Mouse (Mus musculus) limb, embryonic 15.5 days (tissue): ENCODE results near the gene Poln. TPM values are rescaled to one million over a fixed set of nuclear protein-coding genes. Genes with fewer than 3 reads are reported as not detected.

Source experiments
- ATAC-seq: fragments of 200-750 bp; cut with Nextera tagmentation; 2 replicates; pipeline ENCODE4 v1.8.0; 2017; ENCODE audit warnings: low read depth, moderate TSS enrichment; ENCODE audit not compliant: insufficient number of reproducible peaks, low FRiP score, low TSS enrichment
- H3K27ac ChIP-seq: fragments of 300-500 bp; sonication (generic); 2 replicates; pipeline ENCODE4 v1.5.1; 2015; ENCODE audit warnings: moderate library complexity, mild to moderate bottlenecking, inconsistent platforms
- H3K27me3 ChIP-seq: fragments of 300-500 bp; sonication (generic); 2 replicates; pipeline ENCODE4 v1.6.1; 2015; ENCODE audit warnings: inconsistent platforms
- H3K36me3 ChIP-seq: fragments of 300-500 bp; sonication (generic); 2 replicates; pipeline ENCODE4 v1.6.1; 2015; ENCODE audit warnings: inconsistent platforms
- H3K4me1 ChIP-seq: fragments of 300-500 bp; sonication (generic); 2 replicates; pipeline ENCODE4 v1.6.1; 2015; ENCODE audit warnings: inconsistent platforms
- H3K4me2 ChIP-seq: fragments of 300-500 bp; sonication (generic); 2 replicates; pipeline ENCODE4 v1.6.1; 2015; ENCODE audit warnings: mild to moderate bottlenecking, inconsistent platforms
- H3K4me3 ChIP-seq: fragments of 300-500 bp; sonication (generic); 2 replicates; pipeline ENCODE4 v1.5.1; 2015; ENCODE audit warnings: mild to moderate bottlenecking, inconsistent platforms
- H3K9ac ChIP-seq: fragments of 300-500 bp; sonication (generic); 2 replicates; pipeline ENCODE4 v1.6.1; 2015; ENCODE audit warnings: inconsistent platforms
- H3K9me3 ChIP-seq: fragments of 300-500 bp; sonication (generic); 2 replicates; pipeline ENCODE4 v1.6.1; 2016; ENCODE audit warnings: inconsistent platforms
- WGBS: fragments of 180-500 bp; shearing (Covaris S2); methylation state at CpG from one replicate; pipeline ENCODE4 v1.1.7; 2015; 5-methylcytosine and 5-hydroxymethylcytosine counted together
- polyA plus RNA-seq: library from polyadenylated mRNA; unstranded; fragments of >200 nt; fragmentation: Nextera tagmentation; extraction: Ambion mirVana; gene quantifications from 2 replicates; pipeline ENCODE4 v1.2.1, GENCODE M21; 2015

The Poln gene
- polyA plus RNA-seq, 1 experiment from 2014 or later, result 3.9 TPM

DNA sequence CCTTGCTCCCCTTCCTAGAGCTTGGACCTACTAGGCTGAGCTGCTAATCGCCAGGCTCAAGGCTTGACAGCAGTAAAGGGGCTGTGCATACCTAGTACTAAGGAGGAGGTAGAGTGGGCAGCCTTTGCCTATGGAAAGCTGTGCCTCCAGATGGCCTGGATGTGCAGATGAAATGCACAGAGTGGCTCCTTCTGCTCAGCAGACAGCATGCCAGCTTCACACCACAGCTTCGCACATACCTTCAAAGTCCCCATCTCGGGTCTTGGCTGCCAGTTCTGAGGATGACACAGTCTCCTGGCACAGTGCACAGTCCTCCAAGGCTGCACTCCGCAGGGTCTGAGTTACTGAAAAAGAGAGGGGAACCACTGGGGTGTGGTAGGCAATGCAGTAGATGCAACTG, 28.0 kb upstream of the Poln start:
- Histone ChIP-seq H3K27me3 (no peaks in the 10 kb centered on the region), H3K4me2 (no peak overlapping the region), H3K4me3 (no peak overlapping the region), H3K36me3 (no peaks in the 10 kb centered on the region), H3K4me1 (no peaks in the 10 kb centered on the region), H3K9ac (no peak overlapping the region), H3K27ac (no peak overlapping the region), H3K9me3 (no peaks in the 10 kb centered on the region)
- ATAC-seq, result no peak
- WGBS, result 70% methylated on average over 4 of the region's 4 CpGs

DNA sequence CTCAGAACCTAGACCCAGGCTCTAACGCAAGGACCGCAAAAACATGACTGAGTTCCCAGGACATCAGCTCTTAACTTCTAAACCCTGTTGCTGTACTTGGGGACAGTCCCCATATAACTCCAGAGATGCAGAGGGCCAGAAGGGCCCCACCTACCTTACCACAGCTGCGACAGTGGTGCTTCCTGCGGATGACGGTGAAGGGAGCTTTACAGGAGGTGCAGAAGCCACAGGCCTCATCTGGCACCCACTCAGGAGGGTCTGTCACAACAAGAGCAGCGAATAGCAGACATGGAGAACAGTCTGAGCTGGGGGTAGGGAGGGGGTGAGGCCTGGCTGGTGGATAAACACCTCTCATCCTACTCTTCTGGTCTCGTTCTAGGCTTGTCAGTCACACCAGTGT, 27.2 kb upstream of the Poln start:
- ATAC-seq, result no peak

DNA sequence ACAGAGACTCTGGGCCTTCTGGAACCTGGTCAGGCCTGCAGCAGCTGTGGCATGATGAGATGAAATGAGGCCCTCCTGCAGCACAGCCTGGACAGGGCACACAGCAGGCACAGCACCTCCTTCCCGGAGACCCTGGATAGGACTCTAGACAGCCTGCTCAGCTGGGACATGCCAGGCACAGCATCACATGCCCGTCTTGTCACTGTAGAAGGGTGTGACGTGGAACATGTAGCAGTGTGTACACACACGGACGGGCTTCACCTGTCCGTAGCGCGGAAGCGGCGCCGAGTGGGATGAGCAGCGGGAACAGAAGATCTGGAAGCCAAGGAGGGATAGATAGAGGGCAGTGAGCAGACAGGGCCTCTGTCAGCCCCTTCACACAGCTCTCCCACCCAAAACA, 26.5 kb upstream of the Poln start:
- Histone ChIP-seq H3K27me3 (no peaks in the 10 kb centered on the region), H3K36me3 (no peaks in the 10 kb centered on the region), H3K9ac (no peak overlapping the region), H3K27ac (no peak overlapping the region), H3K4me1 (no peaks in the 10 kb centered on the region), H3K4me2 (no peak overlapping the region), H3K4me3 (no peak overlapping the region), H3K9me3 (no peaks in the 10 kb centered on the region)
- 95% methylated on average over 12 of the region's 12 CpGs for WGBS
- 0 out of 2 replicates have a peak, but pooled peaks have one; percentile 7 for ATAC-seq

More for the DNA sequence above, 27.2 kb upstream of the Poln start:
- Histone ChIP-seq H3K36me3 (no peaks in the 10 kb centered on the region), H3K4me1 (no peaks in the 10 kb centered on the region), H3K9me3 (no peaks in the 10 kb centered on the region), H3K9ac (no peak overlapping the region), H3K4me2 (no peak overlapping the region), H3K4me3 (no peak overlapping the region), H3K27me3 (no peaks in the 10 kb centered on the region), H3K27ac (no peak overlapping the region)
- 75% methylated on average over 7 of the region's 7 CpGs for WGBS

DNA sequence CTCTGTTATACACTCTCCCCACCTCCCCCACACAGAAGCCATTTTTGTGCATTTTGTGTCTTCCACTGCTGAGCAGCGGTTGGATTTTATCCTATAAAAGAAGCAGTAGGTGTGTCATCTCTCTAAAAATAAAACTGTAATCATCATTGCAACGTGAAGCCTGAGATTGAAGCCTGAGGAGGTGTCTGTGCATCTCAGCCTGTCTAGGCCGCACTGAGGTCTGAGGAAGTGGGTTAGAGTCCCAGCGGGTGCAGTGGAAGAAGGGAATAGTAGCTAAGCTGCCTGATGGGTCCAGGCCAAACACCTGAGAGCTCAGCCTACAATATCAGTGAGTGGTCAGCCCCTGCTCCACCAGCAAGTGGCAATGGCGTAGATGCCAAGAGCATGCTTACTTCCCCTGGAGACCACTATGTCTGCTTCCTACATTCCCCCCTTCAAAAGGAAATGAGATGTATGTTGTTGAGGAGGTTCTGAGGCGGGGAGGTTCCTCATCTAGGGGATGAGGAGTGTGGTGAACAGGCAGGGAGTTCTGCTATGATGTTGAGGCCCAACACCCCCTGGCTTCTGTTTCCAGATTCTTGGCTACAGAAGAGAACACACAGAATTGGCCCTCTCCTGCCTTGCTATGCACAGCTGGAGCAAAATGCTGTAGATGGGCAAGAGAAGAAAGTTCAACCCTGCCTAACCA, 25.9 kb upstream of the Poln start:
- Histone ChIP-seq H3K27ac (no peak overlapping the region), H3K4me2 (no peak overlapping the region), H3K27me3 (no peaks in the 10 kb centered on the region), H3K9ac (no peak overlapping the region), H3K4me1 (no peaks in the 10 kb centered on the region), H3K36me3 (no peaks in the 10 kb centered on the region), H3K4me3 (no peak overlapping the region), H3K9me3 (no peaks in the 10 kb centered on the region)
- WGBS, result 72% methylated on average over 6 of the region's 6 CpGs
- ATAC-seq, result no peak

DNA sequence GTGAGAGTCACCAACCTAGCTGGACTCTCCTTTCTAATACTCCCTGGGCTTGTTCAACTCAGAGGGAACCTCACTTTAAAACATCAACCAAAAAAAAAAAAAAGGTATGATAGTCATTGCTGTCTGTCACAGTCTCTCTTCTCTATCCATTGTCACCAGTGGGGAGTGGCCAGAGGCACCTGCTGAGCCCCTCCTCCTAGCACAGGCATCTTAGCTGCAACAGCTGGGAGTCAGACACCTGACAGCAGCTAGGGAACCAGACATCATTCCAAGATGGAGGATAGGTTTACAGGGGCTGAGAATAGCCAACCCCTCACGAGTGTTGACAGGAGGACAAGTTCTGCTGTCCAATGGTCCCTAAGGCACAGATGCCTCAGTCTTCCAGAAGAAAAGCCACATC, 25.2 kb upstream of the Poln start:
- Histone ChIP-seq H3K9ac (no peak overlapping the region), H3K4me1 (peaks cover under 1% of the 10 kb centered on the region; the same call in 1 of the 2 replicates), H3K27ac (no peak overlapping the region), H3K4me3 (no peak overlapping the region), H3K9me3 (no peaks in the 10 kb centered on the region), H3K27me3 (no peaks in the 10 kb centered on the region), H3K36me3 (no peaks in the 10 kb centered on the region), H3K4me2 (no peak overlapping the region)
- no peak for ATAC-seq
- WGBS, result 57% methylated on average over 1 of the region's 1 CpGs

DNA sequence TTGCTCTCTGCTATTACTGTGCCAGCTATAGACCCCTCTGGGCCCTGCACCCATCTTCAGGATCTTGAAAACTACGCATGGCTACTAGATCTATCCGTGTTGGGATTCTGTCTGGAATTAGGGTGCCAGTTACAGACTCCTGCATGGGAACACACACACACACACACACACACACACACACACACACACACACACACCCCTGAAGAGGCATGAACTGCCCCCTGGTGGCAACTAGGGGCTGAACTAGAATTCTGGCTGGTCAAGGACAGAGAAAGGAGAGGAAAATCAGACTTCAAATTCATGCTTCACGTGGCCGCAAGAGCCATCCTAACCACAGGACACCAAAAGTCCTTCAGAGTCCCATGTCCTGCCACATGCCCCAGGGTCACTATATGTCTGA, 22.6 kb upstream of the Poln start:
- Histone ChIP-seq H3K36me3 (no peaks in the 10 kb centered on the region), H3K27ac (no peak overlapping the region), H3K9me3 (no peaks in the 10 kb centered on the region), H3K4me3 (no peak overlapping the region), H3K4me1 (peaks cover 14% of the 10 kb centered on the region; the same call in 1 of the 2 replicates), H3K9ac (no peak overlapping the region), H3K4me2 (no peak overlapping the region), H3K27me3 (no peaks in the 10 kb centered on the region)
- no peak for ATAC-seq
- 85% methylated on average over 4 of the region's 4 CpGs for WGBS

DNA sequence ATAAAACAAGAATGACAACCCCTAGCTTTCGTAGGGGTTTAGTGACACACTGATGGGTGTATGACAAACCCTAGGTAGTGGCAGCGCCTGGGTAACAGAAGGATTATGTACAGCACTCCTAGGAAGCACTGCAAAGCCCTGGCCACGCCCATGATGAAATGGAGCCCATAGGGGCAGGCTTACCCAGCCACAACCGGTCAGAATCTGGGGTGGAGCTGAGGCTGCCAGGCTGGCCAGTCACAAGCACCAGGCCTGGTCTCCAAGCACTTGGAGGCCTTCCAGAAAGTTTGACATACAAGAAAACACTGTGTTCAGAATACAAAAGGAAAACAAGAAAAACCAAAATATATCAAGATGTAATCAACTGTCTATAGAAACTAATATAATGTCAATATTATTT, 21.8 kb upstream of the Poln start:
- Histone ChIP-seq H3K27me3 (no peaks in the 10 kb centered on the region), H3K4me2 (no peak overlapping the region), H3K9me3 (no peaks in the 10 kb centered on the region), H3K27ac (no peak overlapping the region), H3K36me3 (no peaks in the 10 kb centered on the region), H3K9ac (no peak overlapping the region), H3K4me1 (peaks cover 22% of the 10 kb centered on the region), H3K4me3 (no peak overlapping the region)
- no peak for ATAC-seq
- 53% methylated on average over 4 of the region's 4 CpGs for WGBS

DNA sequence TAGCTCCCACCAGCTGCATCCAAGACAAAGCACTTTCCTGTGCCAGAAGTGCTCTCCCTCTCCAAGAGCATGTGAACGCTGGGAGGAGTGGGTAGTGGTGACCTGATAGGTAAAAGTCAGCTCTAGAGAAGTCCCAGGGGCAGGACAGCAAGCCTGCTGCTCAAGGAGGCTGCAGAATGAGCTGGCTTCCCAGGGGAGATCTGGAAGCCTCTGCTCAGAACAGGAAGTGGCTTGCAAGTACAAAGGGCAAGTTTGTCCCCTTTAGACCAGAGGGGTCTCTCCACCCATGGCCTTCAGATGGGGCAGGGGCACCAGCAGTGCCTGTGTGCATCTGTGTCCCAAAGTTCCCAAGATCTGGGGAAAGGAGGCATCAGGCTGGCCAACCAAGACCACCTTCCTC, 20.3 kb upstream of the Poln start:
- Histone ChIP-seq H3K4me2 (no peak overlapping the region), H3K9me3 (no peaks in the 10 kb centered on the region), H3K4me3 (no peak overlapping the region), H3K27ac (no peak overlapping the region), H3K9ac (no peak overlapping the region), H3K27me3 (no peaks in the 10 kb centered on the region), H3K36me3 (no peaks in the 10 kb centered on the region; the same call in 1 of the 2 replicates), H3K4me1 (peaks cover 37% of the 10 kb centered on the region)
- ATAC-seq, result no peak
- WGBS, result 65% methylated on average over 1 of the region's 1 CpGs

DNA sequence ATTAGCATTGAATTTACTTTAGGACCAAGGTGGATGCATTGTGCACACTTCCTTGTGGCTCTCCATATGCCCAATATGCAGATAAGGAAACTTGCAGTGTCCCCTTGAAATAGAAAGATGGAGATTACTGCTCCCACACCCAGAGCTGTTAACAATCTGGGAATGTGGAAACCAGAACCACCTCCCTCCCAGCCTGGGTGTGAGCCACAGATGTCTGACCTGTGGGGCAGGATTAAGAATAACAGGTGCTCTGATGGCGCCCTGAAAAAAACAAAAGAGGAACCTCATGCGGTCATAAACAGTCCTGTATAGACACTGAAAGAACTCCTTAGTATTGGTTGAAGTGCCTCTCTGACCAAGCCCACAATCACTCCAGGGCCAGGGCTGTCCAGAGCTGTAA, 19.6 kb upstream of the Poln start:
- Histone ChIP-seq H3K4me3 (peak overlapping the region; percentile 97; the same call in 1 of the 2 replicates), H3K9me3 (no peaks in the 10 kb centered on the region), H3K27me3 (no peaks in the 10 kb centered on the region), H3K36me3 (no peaks in the 10 kb centered on the region; the same call in 1 of the 2 replicates), H3K9ac (no peak overlapping the region), H3K4me1 (peaks cover 44% of the 10 kb centered on the region), H3K4me2 (peak overlapping the region; percentile 74), H3K27ac (no peak overlapping the region)
- 58% methylated on average over 2 of the region's 2 CpGs for WGBS
- ATAC-seq, result no peak

DNA sequence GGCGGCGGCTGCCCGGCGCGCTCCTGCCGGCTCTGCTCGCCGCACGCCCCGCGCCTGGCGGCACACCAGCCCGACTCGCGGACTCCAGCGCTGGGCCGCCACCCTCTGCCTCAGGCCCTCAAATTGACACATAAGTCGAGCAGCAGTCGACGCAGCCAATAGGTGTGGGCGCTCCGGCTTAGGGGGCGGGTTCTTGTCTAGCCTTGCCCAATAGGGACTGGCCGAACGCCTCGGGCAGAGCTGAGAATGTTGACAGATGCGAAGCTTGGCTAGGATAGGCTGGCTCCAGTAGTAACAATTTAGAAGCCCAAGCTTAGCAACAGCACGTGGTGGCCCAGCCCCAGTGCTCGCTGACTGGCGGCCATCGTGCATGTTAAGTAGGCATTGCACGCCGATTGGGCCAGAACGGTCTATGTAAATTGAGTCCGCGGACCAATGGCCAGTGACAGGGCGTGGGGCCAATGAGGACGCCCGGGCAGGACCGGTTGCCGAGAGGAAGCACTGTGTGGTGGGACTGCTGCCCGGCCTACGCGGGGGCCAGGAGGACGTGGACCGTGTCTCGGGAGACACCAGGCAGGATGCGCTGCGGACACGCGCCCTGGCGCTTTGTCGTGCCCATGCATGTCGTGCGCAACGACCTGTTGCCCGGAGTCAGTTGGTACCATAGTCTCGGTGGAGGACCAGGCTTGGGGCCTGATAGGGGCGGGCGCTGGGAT, 18.5 kb upstream of the Poln start, which contains the start of gene Mxd4:
Gene Mxd4, minus strand, starts transcription at position 120 of the 716 bp plus-strand sequence.
- H3K27me3 ChIP-seq, result no peaks in the 10 kb centered on the region
- H3K27ac ChIP-seq, result peak within 1 kb of the TSS; percentile 96
- no peaks in the 10 kb centered on the region for H3K9me3 ChIP-seq
- peak within 1 kb of the TSS; percentile 87 for H3K9ac ChIP-seq
- peaks cover 4% of the 10 kb centered on the region; the same call in 1 of the 2 replicates for H3K36me3 ChIP-seq
- peaks cover 55% of the 10 kb centered on the region for H3K4me1 ChIP-seq
- peak within 1 kb of the TSS; percentile 74 for H3K4me2 ChIP-seq
- under 1% methylated on average over 60 of the region's 60 CpGs for WGBS
- H3K4me3 ChIP-seq, result peak within 1 kb of the TSS; percentile 97
- ATAC-seq, result peak; percentile 99

DNA sequence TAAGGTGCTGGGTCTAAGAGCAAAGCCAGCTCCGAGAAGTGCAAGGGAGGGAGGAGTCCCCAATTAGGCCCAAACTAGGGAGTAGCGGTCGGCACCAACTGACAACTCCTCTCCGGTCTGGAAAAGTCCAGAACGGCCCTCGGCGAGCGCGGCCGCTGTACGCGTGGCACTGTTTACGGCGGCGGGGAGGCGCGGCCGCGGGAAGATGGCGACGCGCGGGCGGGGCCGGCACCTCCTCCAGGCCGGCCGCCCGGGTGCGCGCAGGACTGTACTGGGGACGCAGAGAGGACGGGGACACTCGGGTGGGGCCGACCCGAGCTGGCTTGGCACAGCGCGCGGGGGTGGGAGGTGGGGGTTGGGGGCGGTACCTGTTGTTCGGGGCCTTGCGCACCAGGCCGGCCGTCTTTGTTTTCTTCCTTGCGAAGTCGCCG, 17.7 kb upstream of the Poln start:
- WGBS, result under 1% methylated on average over 42 of the region's 46 CpGs
- H3K27me3 ChIP-seq, result no peaks in the 10 kb centered on the region
- peak; percentile 1; the same call in 1 of the 2 replicates for ATAC-seq
- H3K27ac ChIP-seq, result peak overlapping the region; percentile 96
- H3K4me3 ChIP-seq, result peak overlapping the region; percentile 97
- H3K9me3 ChIP-seq, result no peaks in the 10 kb centered on the region
- H3K4me2 ChIP-seq, result peak overlapping the region; percentile 74
- peaks cover 59% of the 10 kb centered on the region for H3K4me1 ChIP-seq
- peaks cover 11% of the 10 kb centered on the region for H3K36me3 ChIP-seq
- H3K9ac ChIP-seq, result peak overlapping the region; percentile 87

DNA sequence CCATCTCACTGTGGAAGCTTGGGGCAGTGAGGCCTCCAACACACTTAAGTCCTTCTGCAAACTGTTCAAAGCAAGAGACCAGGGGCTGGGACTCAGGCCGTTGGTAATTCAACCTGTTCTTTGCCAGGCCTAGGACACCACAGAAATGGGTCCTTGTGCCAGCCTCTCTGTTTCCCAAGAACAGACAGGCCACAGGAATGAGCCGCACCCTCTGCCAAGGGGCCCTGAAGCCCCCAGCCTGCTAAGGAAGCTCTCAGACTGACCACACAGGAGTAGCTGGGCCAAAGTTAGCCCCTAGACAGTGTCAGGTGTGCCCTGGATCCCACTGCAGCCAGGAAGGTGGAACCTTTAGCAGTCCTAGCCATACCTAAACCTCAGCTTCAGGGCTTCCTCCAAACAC, 17.1 kb upstream of the Poln start:
- peaks cover 17% of the 10 kb centered on the region for H3K36me3 ChIP-seq
- peak overlapping the region; percentile 96 for H3K27ac ChIP-seq
- H3K9ac ChIP-seq, result peak overlapping the region; percentile 87
- no peaks in the 10 kb centered on the region for H3K9me3 ChIP-seq
- ATAC-seq, result no peak
- 39% methylated on average over 2 of the region's 2 CpGs for WGBS
- H3K4me2 ChIP-seq, result peak overlapping the region; percentile 74
- H3K4me1 ChIP-seq, result peaks cover 63% of the 10 kb centered on the region
- no peaks in the 10 kb centered on the region for H3K27me3 ChIP-seq
- peak overlapping the region; percentile 97 for H3K4me3 ChIP-seq
